Mouse (Mus musculus): ENCODE results near the gene Slc22a5. TPM values are rescaled to one million over a fixed set of nuclear protein-coding genes. Genes with fewer than 3 reads are reported as not detected.

Slc22a5 gene
- polyA plus RNA-seq, 1 experiment from 2014 or later: 8.8 TPM

DNA sequence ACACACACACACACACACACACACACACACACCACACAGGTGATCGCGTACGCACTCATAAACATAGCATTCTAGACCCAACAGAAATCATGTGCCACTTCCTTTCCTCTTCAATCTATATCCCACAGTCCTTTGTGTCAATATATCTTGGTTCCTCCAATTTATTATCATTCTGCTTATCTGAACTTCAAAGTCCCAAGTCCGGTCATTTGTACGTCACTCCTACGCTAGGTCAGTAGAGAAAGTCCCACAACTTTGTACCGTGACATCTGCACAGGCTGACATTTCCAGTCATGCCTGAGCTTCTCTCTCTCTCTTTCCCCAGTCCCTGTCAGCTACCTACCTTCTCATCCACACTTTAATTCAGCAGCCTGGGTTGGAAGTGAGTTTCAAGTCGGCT, 17.2 kb upstream of the Slc22a5 start:
- ATAC-seq (ENCODE audit: low FRiP score, low TSS enrichment) (no peak), DNase-seq (no peak)
- H3K4me1 ChIP-seq (ENCODE audit: control insufficient read depth, insufficient read depth, low read length): no peaks in the 10 kb centered on the region
- H3K9ac ChIP-seq (replicated peaks; ENCODE audit: low read length): no peak overlapping the region
- no peaks in the 10 kb centered on the region for H3K27me3 ChIP-seq (ENCODE audit: control insufficient read depth, insufficient read depth, low read length)
- H3K9me3 ChIP-seq (ENCODE audit: control insufficient read depth, low read length): no peaks in the 10 kb centered on the region
- no peak overlapping the region for H3K4me3 ChIP-seq (replicated peaks; ENCODE audit: low read depth, low read length)
- H3K36me3 ChIP-seq (ENCODE audit: control insufficient read depth, insufficient read depth, low read length): no peaks in the 10 kb centered on the region
- WGBS: 94% methylated on average over 8 of the region's 8 CpGs
- no peak overlapping the region for H3K4me2 ChIP-seq (ENCODE audit: low read length)
- H3K27ac ChIP-seq (replicated peaks; ENCODE audit: low read depth, low read length): no peak overlapping the region

DNA sequence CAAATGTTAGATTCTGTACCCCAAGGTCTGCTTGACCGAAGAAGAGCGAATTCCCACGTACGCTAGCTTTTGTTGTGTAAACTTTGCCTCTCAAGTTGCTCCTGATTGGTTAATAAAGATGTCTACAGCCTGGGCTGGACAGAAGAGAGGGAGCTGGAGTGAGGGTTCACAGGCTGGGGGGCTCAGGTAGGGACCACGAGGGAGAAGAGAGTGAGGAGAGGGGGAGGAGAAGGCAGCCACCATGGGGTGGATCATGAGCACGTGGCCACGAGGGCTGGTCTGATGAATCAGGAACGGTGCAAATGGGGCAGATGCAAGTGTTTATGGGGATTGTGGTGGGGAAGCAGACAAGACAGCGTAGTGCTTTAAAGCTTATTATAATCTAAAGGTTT, 13.1 kb upstream of the Slc22a5 start:
- Histone ChIP-seq H3K27me3 (ENCODE audit: control insufficient read depth, insufficient read depth, low read length) (no peaks in the 10 kb centered on the region), H3K4me2 (ENCODE audit: low read length) (no peak overlapping the region), H3K4me1 (ENCODE audit: control insufficient read depth, insufficient read depth, low read length) (no peaks in the 10 kb centered on the region), H3K4me3 (replicated peaks; ENCODE audit: low read depth, low read length) (no peak overlapping the region), H3K27ac (replicated peaks; ENCODE audit: low read depth, low read length) (no peak overlapping the region), H3K9ac (replicated peaks; ENCODE audit: low read length) (no peak overlapping the region), H3K36me3 (ENCODE audit: control insufficient read depth, insufficient read depth, low read length) (no peaks in the 10 kb centered on the region), H3K9me3 (ENCODE audit: control insufficient read depth, low read length) (no peaks in the 10 kb centered on the region)
- WGBS: 79% methylated on average over 9 of the region's 9 CpGs
- DNase-seq (no peak), ATAC-seq (ENCODE audit: low FRiP score, low TSS enrichment) (no peak)

DNA sequence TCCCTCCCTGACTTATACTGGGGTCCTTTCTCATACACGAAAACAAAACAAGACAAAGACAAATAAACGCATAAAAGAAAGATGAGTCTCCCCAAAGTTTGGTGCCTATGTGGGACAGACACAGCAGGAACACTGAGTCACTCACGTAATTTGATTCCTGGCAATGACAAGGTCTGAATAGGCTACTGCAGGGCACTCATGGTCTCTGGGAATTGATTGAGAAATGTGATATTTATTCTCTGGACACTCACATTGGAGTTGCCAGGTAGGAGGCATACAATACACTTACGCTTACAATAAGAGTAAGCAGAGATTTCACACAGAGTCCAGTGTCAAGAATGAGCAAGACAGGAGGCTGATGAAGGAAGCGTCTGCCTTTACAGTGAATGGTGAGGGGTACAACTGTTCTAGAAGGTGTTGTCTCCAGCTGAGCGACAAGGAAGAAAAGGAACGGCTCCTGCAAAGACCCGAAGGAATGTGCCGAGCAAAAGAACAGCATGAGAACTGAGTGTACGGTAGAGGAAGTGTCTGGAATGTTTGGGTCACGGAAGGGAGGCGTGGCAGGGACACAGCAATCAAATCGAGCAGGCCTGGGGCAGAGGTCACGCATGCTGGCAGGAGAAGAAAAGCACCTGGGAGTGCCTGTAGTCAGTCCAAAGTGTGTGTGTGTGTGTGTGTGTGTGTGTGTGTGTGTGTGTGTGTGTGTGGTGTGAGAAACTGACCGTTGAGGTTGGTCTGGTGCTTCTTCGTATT, 12.5 kb upstream of the Slc22a5 start:
- Histone ChIP-seq H3K4me3 (replicated peaks; ENCODE audit: low read depth, low read length) (no peak overlapping the region), H3K36me3 (ENCODE audit: control insufficient read depth, insufficient read depth, low read length) (no peaks in the 10 kb centered on the region), H3K27me3 (ENCODE audit: control insufficient read depth, insufficient read depth, low read length) (no peaks in the 10 kb centered on the region), H3K27ac (replicated peaks; ENCODE audit: low read depth, low read length) (no peak overlapping the region), H3K9me3 (ENCODE audit: control insufficient read depth, low read length) (no peaks in the 10 kb centered on the region), H3K4me2 (ENCODE audit: low read length) (no peak overlapping the region), H3K4me1 (ENCODE audit: control insufficient read depth, insufficient read depth, low read length) (no peaks in the 10 kb centered on the region), H3K9ac (replicated peaks; ENCODE audit: low read length) (no peak overlapping the region)
- WGBS: 59% methylated on average over 16 of the region's 16 CpGs
- no peak for DNase-seq
- ATAC-seq (ENCODE audit: low FRiP score, low TSS enrichment): no peak

- H3K27ac ChIP-seq (replicated peaks; ENCODE audit: low read depth, low read length): no peak overlapping the region
- DNase-seq (no peak), ATAC-seq (ENCODE audit: low FRiP score, low TSS enrichment) (no peak)
- no peaks in the 10 kb centered on the region for H3K4me1 ChIP-seq (ENCODE audit: control insufficient read depth, insufficient read depth, low read length)
- H3K27me3 ChIP-seq (ENCODE audit: control insufficient read depth, insufficient read depth, low read length): no peaks in the 10 kb centered on the region
- 94% methylated on average over 14 of the region's 14 CpGs for WGBS
- H3K4me3 ChIP-seq (replicated peaks; ENCODE audit: low read depth, low read length): no peak overlapping the region
- H3K36me3 ChIP-seq (ENCODE audit: control insufficient read depth, insufficient read depth, low read length): no peaks in the 10 kb centered on the region
- H3K9me3 ChIP-seq (ENCODE audit: control insufficient read depth, low read length): no peaks in the 10 kb centered on the region
- no peak overlapping the region for H3K9ac ChIP-seq (replicated peaks; ENCODE audit: low read length)
- no peak overlapping the region for H3K4me2 ChIP-seq (ENCODE audit: low read length)
Measured at GRCm38 (mm10) chr11:53902741-53903140, 11.3 kb upstream of the Slc22a5 start.

DNA sequence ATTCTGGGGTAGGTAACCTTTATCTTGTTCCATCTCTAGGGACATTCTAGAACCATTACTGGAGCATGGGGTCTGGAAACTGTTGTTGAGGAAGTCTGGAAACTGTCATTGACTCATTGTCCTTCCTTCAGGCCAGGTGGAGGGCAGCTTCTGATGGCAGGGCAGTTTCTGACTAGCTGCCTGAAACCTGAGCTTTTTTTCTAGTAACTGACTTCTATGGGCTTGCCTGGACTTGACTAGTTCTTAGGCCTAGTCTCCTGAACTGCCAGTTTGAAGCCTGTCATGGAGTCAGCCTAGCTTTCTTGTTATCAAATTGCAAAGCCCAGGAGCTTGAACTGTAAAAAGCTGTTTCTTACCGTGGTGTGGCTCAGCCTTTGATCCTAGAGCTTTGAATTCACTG, 9.5 kb upstream of the Slc22a5 start:
- H3K9me3 ChIP-seq (ENCODE audit: control insufficient read depth, low read length): no peaks in the 10 kb centered on the region
- H3K27ac ChIP-seq (replicated peaks; ENCODE audit: low read depth, low read length): no peak overlapping the region
- no peak for DNase-seq
- no peaks in the 10 kb centered on the region for H3K27me3 ChIP-seq (ENCODE audit: control insufficient read depth, insufficient read depth, low read length)
- no peaks in the 10 kb centered on the region for H3K36me3 ChIP-seq (ENCODE audit: control insufficient read depth, insufficient read depth, low read length)
- H3K4me3 ChIP-seq (replicated peaks; ENCODE audit: low read depth, low read length): no peak overlapping the region
- no peak overlapping the region for H3K4me2 ChIP-seq (ENCODE audit: low read length)
- H3K9ac ChIP-seq (replicated peaks; ENCODE audit: low read length): no peak overlapping the region
- WGBS: 61% methylated on average over 1 of the region's 1 CpGs
- no peaks in the 10 kb centered on the region for H3K4me1 ChIP-seq (ENCODE audit: control insufficient read depth, insufficient read depth, low read length)
- ATAC-seq (ENCODE audit: low FRiP score, low TSS enrichment): no peak

- Histone ChIP-seq H3K27ac (replicated peaks; ENCODE audit: low read depth, low read length) (no peak overlapping the region), H3K9me3 (ENCODE audit: control insufficient read depth, low read length) (no peaks in the 10 kb centered on the region), H3K4me1 (ENCODE audit: control insufficient read depth, insufficient read depth, low read length) (no peaks in the 10 kb centered on the region), H3K36me3 (ENCODE audit: control insufficient read depth, insufficient read depth, low read length) (no peaks in the 10 kb centered on the region), H3K27me3 (ENCODE audit: control insufficient read depth, insufficient read depth, low read length) (no peaks in the 10 kb centered on the region), H3K9ac (replicated peaks; ENCODE audit: low read length) (no peak overlapping the region), H3K4me3 (replicated peaks; ENCODE audit: low read depth, low read length) (no peak overlapping the region), H3K4me2 (ENCODE audit: low read length) (no peak overlapping the region)
- DNase-seq (no peak), ATAC-seq (ENCODE audit: low FRiP score, low TSS enrichment) (no peak)
- 86% methylated on average over 6 of the region's 6 CpGs for WGBS
Measured at GRCm38 (mm10) chr11:53899981-53900380, 8.5 kb upstream of the Slc22a5 start.

DNA sequence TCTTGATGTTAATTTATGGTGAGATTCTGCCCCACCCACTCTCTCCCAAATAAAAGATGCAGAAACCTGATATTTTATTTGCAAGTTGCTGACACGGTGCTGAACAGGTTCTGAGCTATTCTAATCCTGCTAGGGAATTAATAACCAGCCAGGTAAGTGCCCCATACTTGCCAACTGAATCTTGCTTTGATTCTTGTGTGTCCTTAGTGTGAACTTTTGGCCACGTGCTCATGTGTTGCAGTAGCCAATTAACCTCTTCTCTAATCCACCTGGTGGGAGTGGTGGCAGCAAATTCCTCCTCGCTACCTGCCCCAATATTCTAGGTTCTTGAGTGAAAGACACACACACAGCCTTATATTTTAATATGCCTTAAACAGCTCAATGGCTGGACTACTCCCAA, 7.5 kb upstream of the Slc22a5 start:
- Histone ChIP-seq H3K27ac (replicated peaks; ENCODE audit: low read depth, low read length) (no peak overlapping the region), H3K4me1 (ENCODE audit: control insufficient read depth, insufficient read depth, low read length) (no peaks in the 10 kb centered on the region), H3K4me3 (replicated peaks; ENCODE audit: low read depth, low read length) (no peak overlapping the region), H3K4me2 (ENCODE audit: low read length) (no peak overlapping the region), H3K9me3 (ENCODE audit: control insufficient read depth, low read length) (no peaks in the 10 kb centered on the region), H3K9ac (replicated peaks; ENCODE audit: low read length) (no peak overlapping the region), H3K36me3 (ENCODE audit: control insufficient read depth, insufficient read depth, low read length) (no peaks in the 10 kb centered on the region), H3K27me3 (ENCODE audit: control insufficient read depth, insufficient read depth, low read length) (no peaks in the 10 kb centered on the region)
- DNase-seq (no peak), ATAC-seq (ENCODE audit: low FRiP score, low TSS enrichment) (no peak)
- 68% methylated on average over 3 of the region's 3 CpGs for WGBS

GRCm38 (mm10) chr11:53896935-53897334, 5.5 kb upstream of the Slc22a5 start:
- H3K9ac ChIP-seq (replicated peaks; ENCODE audit: low read length): no peak overlapping the region
- WGBS: 65% methylated on average over 6 of the region's 6 CpGs
- no peak for ATAC-seq (ENCODE audit: low FRiP score, low TSS enrichment)

GRCm38 (mm10) chr11:53893451-53893850, 2.0 kb upstream of the Slc22a5 start:
- no peaks in the 10 kb centered on the region for H3K9me3 ChIP-seq (ENCODE audit: control insufficient read depth, low read length)
- H3K27ac ChIP-seq (replicated peaks; ENCODE audit: low read depth, low read length): no peak overlapping the region
- peaks cover 11% of the 10 kb centered on the region; the same call in 1 of the 2 replicates for H3K4me1 ChIP-seq (ENCODE audit: control insufficient read depth, insufficient read depth, low read length)
- no peaks in the 10 kb centered on the region for H3K36me3 ChIP-seq (ENCODE audit: control insufficient read depth, insufficient read depth, low read length)
- no peak overlapping the region for H3K4me2 ChIP-seq (ENCODE audit: low read length)
- no peak for DNase-seq
- ATAC-seq (ENCODE audit: low FRiP score, low TSS enrichment): no peak
- no peak overlapping the region for H3K9ac ChIP-seq (replicated peaks; ENCODE audit: low read length)
- WGBS: 61% methylated on average over 2 of the region's 2 CpGs
- H3K27me3 ChIP-seq (ENCODE audit: control insufficient read depth, insufficient read depth, low read length): no peaks in the 10 kb centered on the region
- H3K4me3 ChIP-seq (replicated peaks; ENCODE audit: low read depth, low read length): no peak overlapping the region

More at GRCm38 (mm10) chr11:53896935-53897334, 5.5 kb upstream of the Slc22a5 start:
- no peak overlapping the region for H3K4me2 ChIP-seq (ENCODE audit: low read length)
- DNase-seq: no peak
- no peak overlapping the region for H3K27ac ChIP-seq (replicated peaks; ENCODE audit: low read depth, low read length)
- H3K9me3 ChIP-seq (ENCODE audit: control insufficient read depth, low read length): no peaks in the 10 kb centered on the region
- H3K4me3 ChIP-seq (replicated peaks; ENCODE audit: low read depth, low read length): no peak overlapping the region
- H3K27me3 ChIP-seq (ENCODE audit: control insufficient read depth, insufficient read depth, low read length): no peaks in the 10 kb centered on the region
- H3K36me3 ChIP-seq (ENCODE audit: control insufficient read depth, insufficient read depth, low read length): no peaks in the 10 kb centered on the region
- H3K4me1 ChIP-seq (ENCODE audit: control insufficient read depth, insufficient read depth, low read length): no peaks in the 10 kb centered on the region

Data from midbrain, embryonic 14.5 days (tissue).